15 mouse cellular contexts compared by ENCODE assay signal in genomic region chr2:119603909-119604308, GRCm38 (mm10). TPM values are rescaled to one million over a fixed set of nuclear protein-coding genes. Genes with fewer than 3 reads are reported as not detected.
"Had no signal": no experiment of that assay in that cellular context is flagged by ENCODE, and none has a peak within 500 bp of the region (broad histone marks: within the 10 kb centered on the region; RNA-seq: fewer than 3 reads in every experiment).

No protein-coding gene starts in this region.

- H3K9ac ChIP-seq: kidney, embryonic 15.5 days; limb, embryonic 15.5 days; lung, embryonic 14.5 days; midbrain, embryonic 12.5 days had no signal

- H3K27ac ChIP-seq: kidney, embryonic 15.5 days; left cerebral cortex, adult 2 months; limb, embryonic 15.5 days; macrophage; midbrain, embryonic 12.5 days had no signal

- H3K9me3 ChIP-seq: kidney, embryonic 15.5 days; limb, embryonic 15.5 days; midbrain, embryonic 12.5 days had no signal

- ATAC-seq: midbrain, embryonic 16.5 days had no signal

- DNase-seq: kidney, adult 2 months; kidney, postnatal 25 days; lung, embryonic 14.5 days; lung, postnatal 10 days; right cerebral cortex, adult 18-20 months; right cerebral cortex, postnatal 25 days; thymus, adult 18-20 months; thymus, postnatal 14 days had no signal

- H3K4me3 ChIP-seq: kidney, embryonic 15.5 days; left cerebral cortex, adult 2 months; limb, embryonic 15.5 days; midbrain, embryonic 12.5 days had no signal

- H3K4me2 ChIP-seq: kidney, embryonic 15.5 days; limb, embryonic 15.5 days; lung, embryonic 14.5 days; midbrain, embryonic 12.5 days had no signal

- H3K27me3 ChIP-seq: kidney, embryonic 15.5 days; limb, embryonic 15.5 days; midbrain, embryonic 12.5 days had no signal

RNA-seq across cellular contexts. Expression of gene Exd1, which starts 56.5 kb away (rescaled TPM):
- total RNA-seq: megakaryocyte-erythroid progenitor cell, adult 5-6 weeks had no signal
